Mouse (Mus musculus) hindbrain, embryonic 10.5 days (tissue): Measurements from ENCODE around the gene Ntng1. TPM values are rescaled to one million over a fixed set of nuclear protein-coding genes. Genes with fewer than 3 reads are reported as not detected.

Experiments
- DNase-seq: peaks from one replicate; pipeline ENCODE4 v3.0.0-alpha.2; 2017; ENCODE audit warnings: low spot score
- H3K27ac ChIP-seq: fragments of 300-500 bp; sonication (generic); 2 replicates; pipeline ENCODE4 v1.5.1; 2016; ENCODE audit warnings: mild to moderate bottlenecking, moderate library complexity
- H3K27me3 ChIP-seq: fragments of 300-500 bp; sonication (generic); 2 replicates; pipeline ENCODE4 v1.6.1; 2016; ENCODE audit warnings: mild to moderate bottlenecking; ENCODE audit not compliant: poor library complexity, insufficient read depth, severe bottlenecking
- H3K36me3 ChIP-seq: fragments of 300-500 bp; sonication (generic); 2 replicates; pipeline ENCODE4 v1.6.1; 2016; ENCODE audit warnings: mild to moderate bottlenecking, moderate library complexity
- H3K4me1 ChIP-seq: fragments of 300-500 bp; sonication (generic); replicated peaks from 2 replicates; pipeline ENCODE4 v1.6.1; 2016; ENCODE audit warnings: mild to moderate bottlenecking
- H3K4me3 ChIP-seq: fragments of 300-500 bp; sonication (generic); 2 replicates; pipeline ENCODE4 v1.5.1; 2016; ENCODE audit warnings: mild to moderate bottlenecking, moderate library complexity
- H3K9me3 ChIP-seq: fragments of 300-500 bp; sonication (generic); 2 replicates; pipeline ENCODE4 v1.6.1; 2016; ENCODE audit warnings: mild to moderate bottlenecking, moderate library complexity
- WGBS: fragments of 180-500 bp; shearing (Covaris S2); methylation state at CpG from one replicate; pipeline ENCODE4 v1.1.7; 2016; 5-methylcytosine and 5-hydroxymethylcytosine counted together
- polyA plus RNA-seq: library from polyadenylated mRNA; unstranded; fragments of >200 nt; fragmentation: Nextera tagmentation; extraction: Ambion mirVana; gene quantifications from 2 replicates; pipeline ENCODE4 v1.2.1, GENCODE M21; 2016

The Ntng1 gene
- polyA plus RNA-seq, 1 experiment from 2014 or later = 5.3 TPM

- WGBS = 63% methylated on average over 6 of the region's 6 CpGs
- Histone ChIP-seq H3K4me1 (peaks cover 5% of the 10 kb centered on the region; the same call in 1 of the 2 replicates), H3K27me3 (no peaks in the 10 kb centered on the region), H3K36me3 (no peaks in the 10 kb centered on the region), H3K27ac (no peak overlapping the region), H3K4me3 (no peak overlapping the region), H3K9me3 (no peaks in the 10 kb centered on the region)
- no peak for DNase-seq
Observed at GRCm38 (mm10) chr3:110129607-110130006, 14.2 kb downstream of the Ntng1 start.

DNA sequence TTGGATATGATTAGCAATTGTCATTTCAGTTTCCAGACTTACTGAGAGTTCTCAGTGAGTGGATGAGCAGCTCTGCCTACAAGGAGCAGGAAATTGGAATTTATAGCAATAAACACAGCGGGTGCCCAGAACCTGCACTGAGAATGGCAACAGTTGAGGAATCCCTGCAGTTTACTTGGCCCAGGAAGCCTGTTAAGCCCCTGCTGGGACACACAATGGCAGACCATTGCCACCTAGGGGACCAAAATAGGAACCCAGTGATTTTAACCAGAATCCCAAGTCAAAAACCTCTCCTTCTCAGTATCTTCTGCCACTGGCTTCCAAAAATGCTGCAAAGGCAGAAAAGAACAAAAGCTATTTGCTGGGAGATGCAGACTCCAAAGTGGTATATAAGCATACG is 37.8 kb downstream of the Ntng1 start:
- H3K4me3 ChIP-seq = no peak overlapping the region
- no peak overlapping the region for H3K27ac ChIP-seq
- WGBS = 32% methylated on average over 2 of the region's 2 CpGs
- no peaks in the 10 kb centered on the region for H3K36me3 ChIP-seq
- no peaks in the 10 kb centered on the region for H3K9me3 ChIP-seq
- DNase-seq = no peak
- H3K4me1 ChIP-seq = no peaks in the 10 kb centered on the region
- H3K27me3 ChIP-seq = no peaks in the 10 kb centered on the region

DNA sequence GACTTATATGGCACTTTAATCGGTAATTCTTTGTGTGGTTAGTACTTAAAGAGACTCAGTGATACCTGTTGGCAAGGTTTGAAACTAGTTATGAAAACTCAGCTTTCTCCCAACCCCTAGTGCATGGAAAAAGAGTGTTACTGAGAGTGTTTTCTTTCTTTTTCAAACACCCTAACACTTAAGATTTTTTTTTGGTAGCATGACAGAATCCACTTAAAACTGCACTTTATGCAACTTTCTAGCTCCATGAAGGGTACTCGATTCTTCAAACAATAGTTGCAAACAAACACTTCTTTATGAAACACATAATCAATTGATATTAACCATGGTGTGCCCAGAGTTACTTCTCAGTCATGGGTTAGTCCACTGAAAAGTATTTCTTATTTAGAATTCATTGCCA is 49.4 kb downstream of the Ntng1 start:
- Histone ChIP-seq H3K4me1 (0 out of 2 replicates have a peak, but pooled peaks cover 2% of the 10 kb centered on the region), H3K27me3 (no peaks in the 10 kb centered on the region), H3K36me3 (no peaks in the 10 kb centered on the region), H3K27ac (no peak overlapping the region), H3K4me3 (no peak overlapping the region), H3K9me3 (no peaks in the 10 kb centered on the region)
- DNase-seq = no peak
- WGBS = 77% methylated on average over 2 of the region's 2 CpGs

GRCm38 (mm10) chr3:110094003-110094402 is 49.8 kb downstream of the Ntng1 start:
- Histone ChIP-seq H3K9me3 (no peaks in the 10 kb centered on the region), H3K4me1 (0 out of 2 replicates have a peak, but pooled peaks cover 2% of the 10 kb centered on the region), H3K4me3 (no peak overlapping the region), H3K27ac (no peak overlapping the region), H3K27me3 (no peaks in the 10 kb centered on the region), H3K36me3 (no peaks in the 10 kb centered on the region)
- 77% methylated on average over 3 of the region's 3 CpGs for WGBS
- no peak for DNase-seq

- WGBS = 88% methylated on average over 3 of the region's 3 CpGs
- H3K4me1 ChIP-seq = 0 out of 2 replicates have a peak, but pooled peaks cover 2% of the 10 kb centered on the region
Observed at GRCm38 (mm10) chr3:110092521-110092920, 51.3 kb downstream of the Ntng1 start.

GRCm38 (mm10) chr3:110087189-110087588 is 56.6 kb downstream of the Ntng1 start:
- no peaks in the 10 kb centered on the region for H3K4me1 ChIP-seq
- H3K4me3 ChIP-seq = no peak overlapping the region
- no peaks in the 10 kb centered on the region for H3K9me3 ChIP-seq
- H3K27ac ChIP-seq = no peak overlapping the region
- H3K36me3 ChIP-seq = no peaks in the 10 kb centered on the region
- WGBS = 90% methylated on average over 6 of the region's 6 CpGs
- no peak for DNase-seq
- no peaks in the 10 kb centered on the region for H3K27me3 ChIP-seq

More at GRCm38 (mm10) chr3:110092521-110092920, 51.3 kb downstream of the Ntng1 start:
- no peaks in the 10 kb centered on the region for H3K27me3 ChIP-seq
- H3K4me3 ChIP-seq = no peak overlapping the region
- no peak for DNase-seq
- H3K27ac ChIP-seq = no peak overlapping the region
- H3K9me3 ChIP-seq = no peaks in the 10 kb centered on the region
- H3K36me3 ChIP-seq = no peaks in the 10 kb centered on the region

DNA sequence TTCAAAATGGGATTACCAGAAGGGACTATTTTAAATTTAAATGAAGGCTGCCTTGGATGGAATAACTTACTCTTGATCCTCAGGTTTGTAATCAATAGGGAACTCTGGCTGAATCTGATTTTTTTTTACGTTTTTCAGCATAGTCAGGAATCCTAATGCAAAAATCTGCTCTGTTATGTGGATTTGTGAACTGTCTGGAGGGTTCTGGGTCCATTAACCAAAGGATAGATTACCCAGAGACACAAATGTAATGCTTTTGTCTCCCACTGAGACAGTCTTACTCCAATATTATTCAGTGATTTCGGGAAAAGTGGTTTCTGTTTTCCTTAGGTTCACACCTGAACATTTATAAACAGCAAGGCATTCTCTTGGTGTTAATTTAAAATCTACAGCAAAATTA is 58.5 kb downstream of the Ntng1 start:
- 71% methylated on average over 2 of the region's 2 CpGs for WGBS
- no peak for DNase-seq
- H3K27ac ChIP-seq = no peak overlapping the region
- H3K4me1 ChIP-seq = no peaks in the 10 kb centered on the region
- no peaks in the 10 kb centered on the region for H3K9me3 ChIP-seq
- H3K36me3 ChIP-seq = no peaks in the 10 kb centered on the region
- no peak overlapping the region for H3K4me3 ChIP-seq
- H3K27me3 ChIP-seq = no peaks in the 10 kb centered on the region

DNA sequence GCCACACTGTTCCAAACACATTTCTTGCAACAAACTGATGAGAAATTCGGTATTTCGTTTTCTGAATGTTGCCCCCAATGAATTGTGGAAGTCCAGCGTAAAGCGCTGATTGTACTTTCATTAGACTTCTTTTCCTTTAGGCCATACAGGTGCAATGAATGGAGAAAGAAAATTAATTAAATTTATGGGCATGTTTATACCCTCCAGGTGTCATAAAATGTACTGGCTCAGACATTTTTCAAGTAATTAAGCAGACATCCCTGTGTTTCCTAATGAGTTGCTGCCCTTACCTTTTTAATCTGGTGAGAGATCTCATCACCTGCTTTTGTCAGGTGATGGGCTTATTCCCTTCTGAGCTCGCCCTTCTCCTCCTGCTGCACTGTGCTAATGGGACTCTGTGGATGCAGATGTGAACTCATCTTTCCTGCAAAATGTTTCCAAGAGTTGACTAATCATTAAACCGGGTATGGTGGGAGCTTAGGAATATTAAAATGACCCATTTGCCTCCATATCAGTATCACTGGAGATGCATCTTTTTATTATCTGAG is 79.0 kb downstream of the Ntng1 start:
- H3K4me1 ChIP-seq = no peaks in the 10 kb centered on the region
- H3K27ac ChIP-seq = no peak overlapping the region
- H3K9me3 ChIP-seq = no peaks in the 10 kb centered on the region
- H3K27me3 ChIP-seq = no peaks in the 10 kb centered on the region
- H3K4me3 ChIP-seq = no peak overlapping the region
- no peak for DNase-seq
- H3K36me3 ChIP-seq = no peaks in the 10 kb centered on the region
- 91% methylated on average over 6 of the region's 6 CpGs for WGBS

DNA sequence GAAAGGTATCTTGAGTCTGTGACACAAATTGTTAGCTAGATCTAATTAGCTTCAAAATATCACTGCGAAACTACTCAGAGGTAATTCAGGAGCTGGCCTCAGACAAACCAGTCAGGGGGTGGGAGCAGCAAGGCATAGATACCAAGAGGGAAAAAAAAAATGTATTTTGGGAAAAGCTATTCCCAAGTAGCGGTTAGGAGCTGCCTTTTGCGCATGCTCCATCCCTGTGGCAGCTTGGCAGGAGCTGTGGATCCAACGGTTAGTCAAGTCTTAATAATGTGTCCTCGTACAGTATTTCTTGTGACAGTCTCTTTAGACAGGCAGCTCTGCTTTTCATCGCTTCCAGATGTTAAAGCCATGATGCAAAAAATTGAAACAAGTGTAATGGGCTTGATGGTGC is 87.9 kb downstream of the Ntng1 start:
- H3K27me3 ChIP-seq = no peaks in the 10 kb centered on the region
- no peaks in the 10 kb centered on the region for H3K36me3 ChIP-seq
- 84% methylated on average over 6 of the region's 6 CpGs for WGBS
- H3K4me3 ChIP-seq = no peak overlapping the region
- H3K9me3 ChIP-seq = no peaks in the 10 kb centered on the region
- no peaks in the 10 kb centered on the region for H3K4me1 ChIP-seq
- no peak for DNase-seq
- no peak overlapping the region for H3K27ac ChIP-seq

DNA sequence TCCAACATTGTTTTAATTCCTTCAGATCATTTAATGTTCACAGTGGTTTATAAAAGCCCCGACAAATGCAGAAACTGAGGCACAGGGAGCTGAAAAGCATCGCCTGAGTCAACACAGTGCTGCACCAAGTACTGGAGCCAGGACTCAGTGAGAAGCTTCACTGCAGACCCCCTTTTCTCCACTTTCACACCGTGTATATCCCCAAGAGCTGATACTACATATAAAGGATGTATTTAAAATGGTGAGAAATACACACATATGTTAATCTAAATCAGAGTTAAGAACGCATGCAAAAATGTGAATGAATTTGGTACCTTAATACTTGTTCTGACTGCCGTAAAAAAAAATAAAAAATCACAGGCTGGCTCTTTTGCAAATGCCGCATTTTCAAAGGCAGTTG is 88.4 kb downstream of the Ntng1 start:
- no peaks in the 10 kb centered on the region for H3K4me1 ChIP-seq
- H3K9me3 ChIP-seq = no peaks in the 10 kb centered on the region
- WGBS = 91% methylated on average over 6 of the region's 6 CpGs
- H3K27ac ChIP-seq = no peak overlapping the region
- H3K27me3 ChIP-seq = no peaks in the 10 kb centered on the region
- H3K4me3 ChIP-seq = no peak overlapping the region
- DNase-seq = no peak
- no peaks in the 10 kb centered on the region for H3K36me3 ChIP-seq

DNA sequence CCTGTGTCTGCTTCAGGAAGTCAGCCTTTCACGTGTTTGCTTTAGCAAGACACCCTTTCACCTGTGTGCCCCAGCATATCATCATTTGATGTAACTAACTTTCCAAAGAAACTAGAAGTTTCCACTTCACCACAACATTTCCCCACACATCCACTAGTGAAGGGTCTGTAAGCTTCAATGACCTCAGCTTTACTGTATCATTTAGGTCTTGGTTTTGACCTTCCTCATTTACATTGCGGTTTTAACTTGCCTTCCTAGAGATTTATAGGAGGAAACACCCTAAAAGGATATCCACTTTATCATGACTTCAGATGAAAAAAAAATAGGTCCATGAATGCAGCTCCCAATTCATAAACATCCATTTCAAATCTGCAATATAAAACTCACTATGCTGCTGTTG is 89.7 kb downstream of the Ntng1 start:
- no peak for DNase-seq
- Histone ChIP-seq H3K9me3 (no peaks in the 10 kb centered on the region), H3K36me3 (no peaks in the 10 kb centered on the region), H3K27ac (no peak overlapping the region), H3K4me3 (no peak overlapping the region), H3K27me3 (no peaks in the 10 kb centered on the region), H3K4me1 (no peaks in the 10 kb centered on the region)
- 87% methylated on average over 2 of the region's 2 CpGs for WGBS

DNA sequence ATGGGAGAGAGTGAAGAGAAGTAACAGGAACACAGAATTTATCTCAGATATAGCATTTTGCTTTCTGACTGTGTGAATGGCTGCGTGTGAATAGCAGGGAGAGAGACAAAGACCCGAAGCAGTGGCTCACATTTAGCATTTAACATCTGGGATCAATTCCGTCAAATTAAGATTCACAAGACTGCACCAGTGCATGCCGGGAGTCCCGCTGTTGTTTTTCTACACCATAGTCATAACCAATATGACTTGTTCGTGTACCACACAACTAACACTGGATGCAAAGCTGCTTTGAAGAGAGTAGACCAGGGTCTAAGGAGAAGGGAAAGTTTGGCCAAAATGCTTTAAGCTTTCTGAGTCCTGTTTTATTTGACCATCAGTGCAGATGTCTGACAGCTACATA is 95.7 kb downstream of the Ntng1 start:
- Histone ChIP-seq H3K9me3 (no peaks in the 10 kb centered on the region), H3K4me3 (no peak overlapping the region), H3K27me3 (no peaks in the 10 kb centered on the region), H3K27ac (no peak overlapping the region), H3K4me1 (no peaks in the 10 kb centered on the region), H3K36me3 (no peaks in the 10 kb centered on the region)
- no peak for DNase-seq
- 65% methylated on average over 6 of the region's 6 CpGs for WGBS

- no peaks in the 10 kb centered on the region for H3K27me3 ChIP-seq
- H3K9me3 ChIP-seq = no peaks in the 10 kb centered on the region
- no peak overlapping the region for H3K4me3 ChIP-seq
- 99% methylated on average over 2 of the region's 2 CpGs for WGBS
- no peak overlapping the region for H3K27ac ChIP-seq
- H3K4me1 ChIP-seq = no peaks in the 10 kb centered on the region
- no peak for DNase-seq
- H3K36me3 ChIP-seq = no peaks in the 10 kb centered on the region
Observed at GRCm38 (mm10) chr3:110046750-110047149, 97.1 kb downstream of the Ntng1 start.

- Histone ChIP-seq H3K9me3 (no peaks in the 10 kb centered on the region), H3K27me3 (no peaks in the 10 kb centered on the region), H3K4me1 (no peaks in the 10 kb centered on the region), H3K36me3 (no peaks in the 10 kb centered on the region), H3K4me3 (no peak overlapping the region), H3K27ac (no peak overlapping the region)
- WGBS = 93% methylated on average over 2 of the region's 2 CpGs
- no peak for DNase-seq
Observed at GRCm38 (mm10) chr3:110044209-110044608, 99.6 kb downstream of the Ntng1 start.
